Mouse (Mus musculus) stomach, embryonic 15.5 days (tissue): ENCODE measurements around the gene 1810055G02Rik. TPM values are rescaled to one million over a fixed set of nuclear protein-coding genes. Genes with fewer than 3 reads are reported as not detected.

Source experiments
- ATAC-seq: fragments of 200-750 bp; cut with Nextera tagmentation; 2 replicates; pipeline ENCODE4 v1.8.0; 2017; ENCODE audit warnings: low read depth, moderate number of reproducible peaks, moderate TSS enrichment; ENCODE audit not compliant: insufficient read depth, low FRiP score
- H3K27ac ChIP-seq: fragments of 300-500 bp; sonication (generic); 2 replicates; pipeline ENCODE4 v1.5.1; 2015; ENCODE audit warnings: mild to moderate bottlenecking, inconsistent platforms
- H3K27me3 ChIP-seq: fragments of 300-500 bp; sonication (generic); replicated peaks from 2 replicates; pipeline ENCODE4 v1.6.1; 2015; ENCODE audit warnings: inconsistent platforms
- H3K36me3 ChIP-seq: fragments of 300-500 bp; sonication (generic); 2 replicates; pipeline ENCODE4 v1.6.1; 2015; ENCODE audit warnings: inconsistent platforms
- H3K4me1 ChIP-seq: fragments of 300-500 bp; sonication (generic); 2 replicates; pipeline ENCODE4 v1.6.1; 2015; ENCODE audit warnings: inconsistent platforms
- H3K4me2 ChIP-seq: fragments of 300-500 bp; sonication (generic); 2 replicates; pipeline ENCODE4 v1.6.1; 2015; ENCODE audit warnings: mild to moderate bottlenecking, inconsistent platforms
- H3K4me3 ChIP-seq: fragments of 300-500 bp; sonication (generic); replicated peaks from 2 replicates; pipeline ENCODE4 v1.5.1; 2015; ENCODE audit warnings: inconsistent platforms
- H3K9ac ChIP-seq: fragments of 300-500 bp; sonication (generic); 2 replicates; pipeline ENCODE4 v1.6.1; 2015; ENCODE audit warnings: inconsistent platforms
- H3K9me3 ChIP-seq: fragments of 300-500 bp; sonication (generic); 2 replicates; pipeline ENCODE4 v1.6.1; 2016; ENCODE audit warnings: inconsistent platforms
- WGBS: fragments of 180-500 bp; shearing (Covaris S2); methylation state at CpG from one replicate; pipeline ENCODE4 v1.1.7; 2015; 5-methylcytosine and 5-hydroxymethylcytosine counted together
- polyA plus RNA-seq: library from polyadenylated mRNA; unstranded; fragments of >200 nt; fragmentation: Nextera tagmentation; extraction: Ambion mirVana; gene quantifications from 2 replicates; pipeline ENCODE4 v1.2.1, GENCODE M21; 2015

Gene 1810055G02Rik
- polyA plus RNA-seq, 1 experiment from 2014 or later = 35.9 TPM

DNA sequence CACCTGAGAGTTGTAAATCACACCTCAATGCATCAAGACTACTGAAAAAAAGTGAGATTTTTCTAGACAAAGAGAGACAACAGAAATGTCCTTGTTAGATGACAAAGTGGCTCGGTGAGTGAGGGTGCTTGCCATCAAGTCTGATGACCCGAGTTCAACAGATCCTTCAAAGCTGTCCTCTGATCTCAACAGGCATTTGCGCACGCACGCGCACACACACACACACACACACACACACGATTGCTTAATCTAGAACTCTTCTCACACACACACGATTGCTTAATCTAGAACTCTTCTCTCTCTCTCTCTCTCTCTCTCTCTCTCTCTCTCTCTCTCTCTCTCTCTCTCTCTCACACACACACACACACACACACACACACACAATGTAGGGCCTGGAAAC, 12.1 kb upstream of the 1810055G02Rik start:
- Histone ChIP-seq H3K4me1 (no peaks in the 10 kb centered on the region), H3K9ac (no peak overlapping the region), H3K9me3 (no peaks in the 10 kb centered on the region), H3K27me3 (no peaks in the 10 kb centered on the region), H3K36me3 (no peaks in the 10 kb centered on the region), H3K27ac (no peak overlapping the region), H3K4me2 (no peak overlapping the region), H3K4me3 (no peak overlapping the region)
- ATAC-seq = no peak
- 84% methylated on average over 8 of the region's 8 CpGs for WGBS

DNA sequence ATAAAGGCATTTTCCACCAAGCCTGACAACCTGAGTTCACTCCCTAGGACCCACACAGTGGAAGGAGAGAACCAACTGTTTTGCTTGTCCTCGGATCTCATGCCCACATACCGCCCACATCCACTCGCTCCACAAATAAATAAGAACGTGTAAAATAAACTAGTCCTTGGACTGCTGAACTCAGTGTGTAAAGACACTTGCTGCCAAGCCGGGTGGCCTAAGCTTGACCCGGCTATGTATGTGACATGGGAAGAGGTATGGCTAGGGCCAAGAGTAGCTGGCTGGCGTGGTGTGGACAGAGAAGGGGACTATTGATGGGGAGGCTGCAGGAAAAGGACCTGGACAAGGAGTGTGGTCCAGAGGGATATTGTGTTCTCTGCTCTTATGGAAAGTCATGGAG, 10.1 kb upstream of the 1810055G02Rik start:
- Histone ChIP-seq H3K27me3 (no peaks in the 10 kb centered on the region), H3K27ac (no peak overlapping the region), H3K9ac (no peak overlapping the region), H3K9me3 (no peaks in the 10 kb centered on the region), H3K36me3 (no peaks in the 10 kb centered on the region), H3K4me1 (no peaks in the 10 kb centered on the region), H3K4me3 (no peak overlapping the region), H3K4me2 (no peak overlapping the region)
- ATAC-seq = no peak
- WGBS = 79% methylated on average over 7 of the region's 7 CpGs

DNA sequence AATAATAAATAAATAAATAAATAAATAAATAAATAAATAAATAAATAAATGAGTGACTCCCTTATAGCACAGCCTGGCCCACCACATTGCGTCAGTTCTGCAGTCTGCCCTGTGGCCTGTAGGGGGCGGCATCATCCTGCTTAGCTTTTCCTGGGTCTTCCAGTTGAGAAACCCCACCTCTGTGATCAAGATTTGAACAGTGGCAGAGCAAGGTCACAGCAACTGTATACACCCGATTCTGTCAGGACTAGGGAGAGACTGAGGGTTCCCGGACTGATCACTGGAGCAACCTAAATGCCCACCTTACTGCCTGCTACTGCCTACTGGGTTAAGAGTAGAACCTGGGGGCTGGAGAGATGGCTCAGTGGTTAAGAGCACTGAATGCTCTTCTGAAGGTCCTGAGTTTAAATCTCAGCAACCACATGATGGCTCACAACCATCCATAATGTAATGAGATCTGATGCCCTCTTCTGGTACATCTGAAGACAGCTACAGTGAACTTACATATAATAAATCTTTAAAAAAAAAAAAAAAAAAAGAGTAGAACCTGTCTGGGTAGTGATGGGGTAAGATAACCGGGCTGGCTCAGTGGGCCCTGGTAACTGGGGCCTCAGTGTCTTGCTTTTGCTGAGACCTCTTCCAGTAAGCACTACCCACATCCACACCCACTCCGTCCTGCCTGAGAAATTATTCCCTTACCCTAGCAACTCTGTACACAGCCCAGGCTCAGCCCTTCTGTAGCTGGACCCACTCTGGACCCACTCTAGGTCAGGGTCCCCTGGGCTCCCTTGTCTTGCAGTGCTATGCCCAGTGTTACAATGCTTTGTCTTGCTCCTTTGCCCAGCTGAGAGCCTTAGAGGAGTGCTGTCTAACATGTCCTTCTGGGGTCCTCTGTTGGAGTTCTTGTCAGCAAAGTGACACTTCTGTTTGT, 8.3 kb upstream of the 1810055G02Rik start:
- H3K36me3 ChIP-seq = no peaks in the 10 kb centered on the region
- H3K9ac ChIP-seq = no peak overlapping the region
- WGBS = 28% methylated on average over 6 of the region's 6 CpGs
- H3K4me2 ChIP-seq = no peak overlapping the region
- no peaks in the 10 kb centered on the region for H3K9me3 ChIP-seq
- ATAC-seq = peak; percentile 54; the same call in 1 of the 2 replicates
- H3K4me1 ChIP-seq = no peaks in the 10 kb centered on the region
- no peak overlapping the region for H3K27ac ChIP-seq
- H3K4me3 ChIP-seq = no peak overlapping the region
- no peaks in the 10 kb centered on the region for H3K27me3 ChIP-seq

DNA sequence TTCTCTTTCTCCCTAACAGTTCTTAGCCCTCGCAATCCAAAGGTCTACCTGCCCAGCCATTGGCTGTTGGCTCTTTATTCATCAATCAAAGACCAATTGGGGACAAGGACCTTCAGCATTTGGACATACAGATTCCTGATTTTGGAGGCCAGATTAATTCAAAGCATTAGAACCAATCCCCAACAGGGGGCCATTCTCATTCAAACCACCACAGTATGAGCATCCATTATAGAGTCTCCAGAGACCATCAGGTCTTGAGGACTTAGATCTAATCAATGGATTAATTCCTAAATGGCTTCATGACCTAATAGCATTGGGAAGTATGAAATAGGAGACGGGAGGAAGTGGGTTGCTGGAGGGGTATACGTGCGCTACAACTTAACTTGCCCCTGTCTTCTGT, 5.6 kb upstream of the 1810055G02Rik start:
- H3K9me3 ChIP-seq = no peaks in the 10 kb centered on the region
- no peak overlapping the region for H3K27ac ChIP-seq
- WGBS = 88% methylated on average over 4 of the region's 4 CpGs
- H3K4me3 ChIP-seq = no peak overlapping the region
- no peaks in the 10 kb centered on the region for H3K36me3 ChIP-seq
- no peak overlapping the region for H3K9ac ChIP-seq
- peaks cover 2% of the 10 kb centered on the region; the same call in 1 of the 2 replicates for H3K4me1 ChIP-seq
- no peaks in the 10 kb centered on the region for H3K27me3 ChIP-seq
- H3K4me2 ChIP-seq = no peak overlapping the region
- ATAC-seq = no peak

DNA sequence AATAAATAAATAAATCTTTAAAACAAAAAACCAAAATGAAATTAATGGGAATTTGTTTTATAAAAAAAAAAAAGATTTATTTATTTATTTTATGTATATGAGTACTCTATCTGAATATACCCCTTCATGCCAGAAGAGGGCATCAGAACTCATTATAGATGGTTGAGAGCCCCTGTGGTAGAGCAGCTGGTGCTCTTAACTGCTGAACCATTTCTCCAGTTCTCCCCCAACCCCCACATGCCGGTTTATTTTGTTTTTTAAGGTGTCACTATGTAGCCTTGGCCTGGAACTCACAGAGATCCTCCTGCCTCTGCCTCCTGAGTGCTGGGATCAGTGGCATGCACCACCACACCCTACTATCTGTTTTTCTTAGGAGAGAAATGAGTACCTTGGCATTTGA, 1.8 kb upstream of the 1810055G02Rik start:
- Histone ChIP-seq H3K27ac (no peak overlapping the region), H3K4me1 (peaks cover 12% of the 10 kb centered on the region; the same call in 1 of the 2 replicates), H3K9me3 (no peaks in the 10 kb centered on the region), H3K36me3 (no peaks in the 10 kb centered on the region), H3K4me2 (no peak overlapping the region), H3K27me3 (no peaks in the 10 kb centered on the region), H3K9ac (no peak overlapping the region), H3K4me3 (no peak overlapping the region)
- WGBS = 39% methylated on average over 1 of the region's 1 CpGs
- ATAC-seq = no peak

DNA sequence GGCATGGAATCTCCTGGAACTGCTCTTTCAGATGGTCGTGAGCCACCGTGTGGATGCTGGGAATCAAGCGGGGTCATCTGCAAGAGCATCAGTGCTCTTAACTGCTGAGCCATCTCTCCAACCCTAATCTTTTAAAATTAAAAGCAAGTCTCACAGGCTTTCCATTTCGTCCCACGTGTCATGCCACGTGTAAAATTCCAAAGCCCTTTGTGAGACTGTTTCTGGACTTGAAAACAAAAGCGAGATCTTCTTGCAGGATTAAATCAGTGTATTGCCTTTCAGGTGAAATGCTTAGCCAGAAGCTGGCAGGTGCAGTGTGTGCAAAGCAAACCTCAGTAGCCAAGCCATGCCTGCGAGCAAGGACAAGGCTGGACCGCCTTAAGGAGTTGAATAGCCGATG, 540 bp upstream of the 1810055G02Rik start:
- WGBS = 39% methylated on average over 10 of the region's 10 CpGs
- no peaks in the 10 kb centered on the region for H3K27me3 ChIP-seq

DNA sequence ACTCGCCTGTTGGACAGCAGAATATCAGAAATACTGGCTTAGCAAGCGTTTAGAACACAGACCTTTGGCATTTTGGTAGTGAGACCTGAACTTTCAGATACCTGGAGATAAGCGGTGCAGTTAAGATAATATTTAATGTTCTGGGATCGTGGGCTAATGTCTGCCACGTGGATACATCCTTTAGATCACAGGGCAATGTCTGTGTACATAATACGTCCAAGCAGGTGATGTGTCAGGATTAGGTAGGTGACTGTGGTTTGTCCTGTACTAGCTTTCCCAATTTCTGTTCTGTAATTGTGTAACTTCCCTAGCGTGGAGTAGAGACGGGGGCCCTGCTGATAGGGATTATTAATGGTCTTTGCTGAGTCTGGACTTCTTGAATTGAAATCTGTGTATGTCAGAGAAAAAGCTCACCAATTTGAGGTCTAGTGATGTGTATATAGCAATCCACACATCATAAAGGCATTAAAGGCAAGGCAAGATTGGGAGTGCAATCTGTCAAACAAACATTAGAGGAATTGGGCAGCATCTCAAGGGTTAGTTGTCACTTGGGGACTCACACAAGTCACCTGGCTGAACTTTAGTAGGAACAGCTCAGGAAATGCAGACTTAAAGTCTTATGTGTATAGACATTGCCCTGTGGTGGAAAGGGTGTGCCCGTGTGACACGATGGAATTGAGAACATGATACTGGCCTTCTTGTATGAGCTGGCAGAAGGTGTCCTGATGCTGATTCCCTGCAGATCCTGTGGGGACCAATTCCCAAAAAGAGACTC, 1.1 kb downstream of the 1810055G02Rik start:
- H3K27ac ChIP-seq = no peak overlapping the region
- H3K9me3 ChIP-seq = no peaks in the 10 kb centered on the region
- WGBS = 24% methylated on average over 10 of the region's 10 CpGs

More for the DNA sequence above, 540 bp upstream of the 1810055G02Rik start:
- H3K36me3 ChIP-seq = no peaks in the 10 kb centered on the region; the same call in 1 of the 2 replicates
- H3K4me2 ChIP-seq = peak overlapping the region; percentile 84
- H3K4me3 ChIP-seq = peak overlapping the region; percentile 88
- H3K9me3 ChIP-seq = no peaks in the 10 kb centered on the region
- peak overlapping the region; percentile 67 for H3K9ac ChIP-seq
- H3K4me1 ChIP-seq = peaks cover 12% of the 10 kb centered on the region; the same call in 1 of the 2 replicates
- no peak for ATAC-seq
- H3K27ac ChIP-seq = peak overlapping the region; percentile 79

DNA sequence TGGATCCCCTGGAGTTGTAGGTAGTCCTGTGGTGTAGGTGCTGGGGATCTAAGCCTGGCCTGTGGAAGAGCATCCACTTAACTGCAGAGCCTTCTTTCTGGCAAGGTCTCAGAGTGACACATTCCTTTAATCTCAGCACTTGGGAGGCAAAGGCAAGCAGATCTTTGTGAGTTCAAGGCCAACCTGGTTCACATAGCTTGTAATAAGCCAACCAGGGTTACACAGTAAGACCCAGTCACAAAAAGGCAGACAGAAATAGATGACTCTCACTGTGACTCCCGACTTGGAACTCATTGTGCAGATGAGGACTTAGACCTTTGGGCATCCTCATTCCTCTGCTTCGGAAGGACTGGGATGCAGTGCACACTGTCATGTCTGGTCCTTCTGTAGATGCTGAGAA, 2.3 kb downstream of the 1810055G02Rik start:
- 94% methylated on average over 2 of the region's 2 CpGs for WGBS
- Histone ChIP-seq H3K9ac (no peak overlapping the region), H3K4me2 (no peak overlapping the region), H3K4me1 (peaks cover 12% of the 10 kb centered on the region; the same call in 1 of the 2 replicates), H3K27me3 (no peaks in the 10 kb centered on the region), H3K9me3 (no peaks in the 10 kb centered on the region), H3K36me3 (peaks cover 9% of the 10 kb centered on the region; the same call in 1 of the 2 replicates), H3K4me3 (no peak overlapping the region), H3K27ac (no peak overlapping the region)
- no peak for ATAC-seq

More for the DNA sequence above, 1.1 kb downstream of the 1810055G02Rik start:
- Histone ChIP-seq H3K4me3 (peak overlapping the region; percentile 88), H3K36me3 (no peaks in the 10 kb centered on the region; the same call in 1 of the 2 replicates), H3K9ac (peak overlapping the region; percentile 80), H3K27me3 (no peaks in the 10 kb centered on the region), H3K4me1 (peaks cover 12% of the 10 kb centered on the region; the same call in 1 of the 2 replicates), H3K4me2 (peak overlapping the region; percentile 84)
- ATAC-seq = no peak

DNA sequence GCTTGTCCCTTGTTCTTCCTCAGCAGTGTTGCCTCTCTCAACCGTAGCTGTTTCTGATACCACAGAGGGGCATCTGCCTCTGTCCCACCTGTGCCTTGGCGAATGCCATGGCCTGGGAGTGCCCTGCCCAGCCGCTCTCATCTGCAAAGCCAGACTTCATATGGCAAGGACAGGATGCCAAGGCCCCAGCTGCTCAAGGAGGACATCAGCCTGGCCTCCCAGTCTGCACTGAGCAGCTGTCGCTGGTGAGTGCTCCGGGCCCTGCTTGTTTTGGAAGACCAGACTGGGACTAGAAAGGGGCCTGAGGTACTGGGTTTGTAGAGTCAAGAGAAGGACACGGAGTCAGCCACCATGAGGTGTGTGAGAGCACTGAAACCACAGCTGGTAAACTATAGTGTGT, 6.3 kb downstream of the 1810055G02Rik start:
- no peak for ATAC-seq
- no peak overlapping the region for H3K4me2 ChIP-seq
- WGBS = 92% methylated on average over 6 of the region's 6 CpGs
- no peaks in the 10 kb centered on the region for H3K27me3 ChIP-seq
- H3K4me3 ChIP-seq = no peak overlapping the region
- H3K9me3 ChIP-seq = no peaks in the 10 kb centered on the region
- peaks cover 12% of the 10 kb centered on the region; the same call in 1 of the 2 replicates for H3K4me1 ChIP-seq
- peaks cover 32% of the 10 kb centered on the region for H3K36me3 ChIP-seq
- no peak overlapping the region for H3K9ac ChIP-seq
- H3K27ac ChIP-seq = no peak overlapping the region

DNA sequence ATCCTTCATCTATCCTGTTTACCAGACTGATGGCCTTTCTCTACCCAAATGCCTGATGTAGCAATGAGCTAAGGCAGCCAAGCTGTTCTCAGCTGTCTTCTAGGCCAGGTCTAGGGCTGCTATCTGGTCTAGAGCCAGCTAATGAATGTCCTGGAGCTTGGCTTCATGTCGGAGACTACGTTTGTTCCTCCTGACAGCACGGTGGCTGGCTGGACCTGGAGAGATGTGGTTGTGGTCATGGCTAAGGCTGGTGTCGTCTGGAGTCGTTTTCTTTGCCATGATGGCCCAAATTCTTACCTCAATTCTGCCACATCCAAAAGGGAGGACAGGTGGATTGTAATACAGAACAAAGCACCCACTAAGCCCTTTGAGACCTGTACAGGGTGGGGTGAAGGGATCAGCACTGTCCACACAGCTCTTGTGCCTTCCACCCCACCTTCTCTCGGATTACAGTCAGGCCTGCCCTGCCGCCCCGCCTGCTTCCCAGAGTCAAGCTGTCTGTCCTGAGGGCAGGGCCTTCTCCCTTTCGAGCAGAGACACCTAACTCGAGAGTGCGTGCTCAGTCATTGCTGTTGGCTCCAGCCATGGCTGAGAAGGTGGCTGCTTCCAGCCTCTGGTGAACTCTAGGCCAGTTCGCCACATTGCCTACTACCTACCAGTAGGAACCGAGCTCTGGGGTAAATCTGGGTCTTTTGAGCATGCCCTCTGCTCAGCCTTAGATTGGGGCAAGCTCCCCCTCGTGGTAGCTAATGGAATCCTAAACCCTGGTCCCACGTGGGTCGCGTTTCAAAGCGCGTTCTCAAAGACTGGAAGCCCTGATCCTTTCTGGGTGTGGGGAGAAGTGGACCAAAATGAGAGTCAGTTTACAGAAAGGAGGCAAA, 10.6 kb downstream of the 1810055G02Rik start:
- Histone ChIP-seq H3K27me3 (no peaks in the 10 kb centered on the region), H3K27ac (peak overlapping the region; percentile 44), H3K4me2 (peak overlapping the region; percentile 95), H3K9me3 (no peaks in the 10 kb centered on the region), H3K9ac (0 out of 2 replicates have a peak overlapping the region, but pooled peaks have one; percentile 23), H3K4me1 (peaks cover 13% of the 10 kb centered on the region; the same call in 1 of the 2 replicates), H3K36me3 (peaks cover 32% of the 10 kb centered on the region), H3K4me3 (peak overlapping the region; percentile 45)
- WGBS = 34% methylated on average over 19 of the region's 19 CpGs
- peak; percentile 69 for ATAC-seq

DNA sequence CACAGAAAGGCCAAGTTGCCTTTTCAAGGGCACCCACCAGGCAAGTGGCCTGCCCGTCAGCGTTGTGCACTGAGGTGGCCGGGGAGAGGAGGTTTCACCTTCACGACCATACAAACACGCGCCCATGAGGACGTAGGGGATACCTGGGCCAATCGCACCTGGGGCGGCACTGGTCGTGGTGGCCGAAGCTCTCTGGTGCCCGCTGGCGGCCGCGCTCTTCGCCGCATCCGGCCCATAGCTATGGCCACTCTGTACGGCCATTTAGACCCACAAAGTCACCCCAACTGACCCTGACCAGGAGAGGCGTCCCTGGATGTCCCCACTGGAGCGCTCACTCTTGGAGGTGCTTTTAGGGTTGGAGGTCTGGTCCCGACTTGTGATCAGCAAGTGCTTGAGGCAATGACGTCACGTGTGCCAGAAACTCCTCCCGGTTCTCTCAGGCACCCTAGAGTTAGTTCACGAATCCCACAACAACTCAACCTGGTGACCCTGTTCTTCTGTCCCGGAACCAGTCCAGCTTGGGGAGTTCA, 11.3 kb downstream of the 1810055G02Rik start:
- Histone ChIP-seq H3K9me3 (no peaks in the 10 kb centered on the region), H3K4me1 (peaks cover 13% of the 10 kb centered on the region; the same call in 1 of the 2 replicates), H3K9ac (peak overlapping the region; percentile 23), H3K4me2 (peak overlapping the region; percentile 95), H3K27ac (peak overlapping the region; percentile 44), H3K27me3 (no peaks in the 10 kb centered on the region), H3K4me3 (peak overlapping the region; percentile 45), H3K36me3 (peaks cover 31% of the 10 kb centered on the region)
- 2% methylated on average over 27 of the region's 27 CpGs for WGBS
- ATAC-seq = peak; percentile 84
